Mouse (Mus musculus) midbrain, postnatal 0 days (tissue): ENCODE data around the gene Plek. TPM values are rescaled to one million over a fixed set of nuclear protein-coding genes. Genes with fewer than 3 reads are reported as not detected.
A peak's percentile ranks its signal among the peaks of the same experiment; 100 is the strongest.

Source experiments
- ATAC-seq: fragments of 200-750 bp; cut with Nextera tagmentation; 2 replicates; pipeline ENCODE4 v1.8.0; 2017; ENCODE audit warnings: moderate number of reproducible peaks, mild to moderate bottlenecking, moderate TSS enrichment, moderate library complexity; ENCODE audit not compliant: low FRiP score
- DNase-seq: peaks from one replicate; pipeline ENCODE4 v3.0.0-alpha.2; 2015; ENCODE audit warnings: low spot score
- H3K27ac ChIP-seq: fragments of 300-500 bp; sonication (generic); 2 replicates; pipeline ENCODE4 v1.5.1; 2014; ENCODE audit warnings: low read depth, mild to moderate bottlenecking, low read length, mixed read lengths
- H3K27me3 ChIP-seq: fragments of 300-500 bp; sonication (generic); 2 replicates; pipeline ENCODE4 v1.6.1; 2014; ENCODE audit warnings: low read length, control low read depth, mixed read lengths; ENCODE audit not compliant: insufficient read depth
- H3K36me3 ChIP-seq: fragments of 300-500 bp; sonication (generic); 2 replicates; pipeline ENCODE4 v1.6.1; 2014; ENCODE audit warnings: low read length, control low read depth, mixed read lengths; ENCODE audit not compliant: insufficient read depth
- H3K4me1 ChIP-seq: fragments of 300-500 bp; sonication (generic); 2 replicates; pipeline ENCODE4 v1.6.1; 2014; ENCODE audit warnings: mild to moderate bottlenecking, control low read depth, antibody characterized with exemption, low read length, mixed read lengths; ENCODE audit not compliant: insufficient read depth
- H3K4me2 ChIP-seq: fragments of 300-500 bp; sonication (generic); 2 replicates; pipeline ENCODE4 v1.6.1; 2014; ENCODE audit warnings: low read depth, mild to moderate bottlenecking, low read length, mixed read lengths; ENCODE audit not compliant: poor library complexity, severe bottlenecking
- H3K4me3 ChIP-seq: fragments of 300-500 bp; sonication (generic); 2 replicates; pipeline ENCODE4 v1.5.1; 2014; ENCODE audit warnings: low read depth, mild to moderate bottlenecking, low read length, moderate library complexity
- H3K9ac ChIP-seq: fragments of 300-500 bp; sonication (generic); replicated peaks from 2 replicates; pipeline ENCODE4 v1.6.1; 2014; ENCODE audit warnings: mild to moderate bottlenecking, low read length, moderate library complexity, mixed read lengths; ENCODE audit not compliant: poor library complexity, severe bottlenecking
- H3K9me3 ChIP-seq: fragments of 300-500 bp; sonication (generic); 2 replicates; pipeline ENCODE4 v1.6.1; 2016; ENCODE audit warnings: low read length, control low read depth
- CTCF ChIP-seq: IDR thresholded peaks from 2 replicates; pipeline ENCODE4 v1.5.1; 2016; ENCODE audit warnings: antibody characterized with exemption, mild to moderate bottlenecking
- WGBS: fragments of 180-500 bp; shearing (Covaris S2); extraction: QIAGEN DNeasy Blood & Tissue Kit; methylation state at CpG from one replicate; pipeline ENCODE4 v1.1.7; 2014; 5-methylcytosine and 5-hydroxymethylcytosine counted together
- polyA plus RNA-seq: library from polyadenylated mRNA; unstranded; fragments of >200 nt; fragmentation: Nextera tagmentation; extraction: Ambion mirVana; gene quantifications from 2 replicates; pipeline ENCODE4 v1.2.1, GENCODE M21; 2015
- total RNA-seq: library from RNA; depleted of rRNA; stranded (reverse); fragments of >200 nt; gene quantifications from 2 replicates; pipeline ENCODE4 v1.2.3, GENCODE M21; 2014

Plek gene
- total and polyA plus RNA-seq, 2 experiments from 2014 or later: 4.0 to 5.4 TPM

DNA sequence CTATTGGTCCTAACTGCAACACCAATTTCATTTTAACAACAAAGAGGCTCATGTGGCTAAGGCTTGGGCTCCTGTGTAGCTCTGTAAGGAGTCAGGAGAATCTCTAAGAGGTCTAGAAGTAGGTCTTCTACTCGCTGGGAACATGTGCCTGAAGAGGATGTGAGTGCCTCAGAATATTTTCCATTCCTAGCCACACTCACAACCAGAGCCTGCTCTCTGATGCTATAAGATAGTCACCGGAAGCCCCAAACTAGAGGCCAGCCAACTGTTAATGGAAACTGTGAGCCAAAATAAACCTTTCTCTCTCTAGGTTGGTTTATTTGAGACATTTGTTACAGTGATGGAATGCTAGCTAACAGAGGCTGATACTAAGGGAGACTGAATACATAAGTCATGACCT lies 74.6 kb downstream of the Plek start:
- 80% methylated on average over 2 of the region's 2 CpGs for WGBS
- DNase-seq (no peak), ATAC-seq (no peak)
- Histone ChIP-seq H3K9ac (no peak overlapping the region), H3K27me3 (no peaks in the 10 kb centered on the region), H3K4me3 (no peak overlapping the region), H3K9me3 (no peaks in the 10 kb centered on the region), H3K4me1 (no peaks in the 10 kb centered on the region), H3K4me2 (no peak overlapping the region), H3K36me3 (peaks cover 9% of the 10 kb centered on the region), H3K27ac (no peak overlapping the region)
- TF ChIP-seq CTCF: no peak

DNA sequence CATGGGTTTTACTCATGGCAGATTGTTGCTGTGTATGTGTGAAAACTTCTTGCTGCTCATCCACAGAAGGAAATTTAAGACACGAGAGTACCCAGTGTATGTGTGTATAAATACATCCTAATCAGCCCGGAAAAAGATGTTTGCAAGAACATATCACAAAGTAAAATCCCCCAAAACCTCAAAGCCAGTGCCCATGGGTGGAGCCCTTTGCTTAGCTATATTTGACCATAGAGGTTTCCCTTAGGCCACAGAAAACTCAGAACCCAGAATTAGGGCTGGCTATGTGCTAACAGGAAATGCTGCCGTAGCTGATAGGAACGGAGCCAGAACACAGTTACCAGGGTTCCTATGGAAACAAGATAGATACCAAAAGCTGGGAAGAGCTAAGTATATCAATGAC lies 75.2 kb downstream of the Plek start:
- DNase-seq (no peak), ATAC-seq (no peak)
- no peak for TF ChIP-seq CTCF
- Histone ChIP-seq H3K4me1 (no peaks in the 10 kb centered on the region), H3K36me3 (peaks cover 6% of the 10 kb centered on the region; the same call in 1 of the 2 replicates), H3K9ac (no peak overlapping the region), H3K4me3 (no peak overlapping the region), H3K4me2 (no peak overlapping the region), H3K27ac (no peak overlapping the region), H3K27me3 (no peaks in the 10 kb centered on the region), H3K9me3 (no peaks in the 10 kb centered on the region)
- WGBS: 90% methylated on average over 4 of the region's 4 CpGs

GRCm38 (mm10) chr11:16973086-16973485 lies 79.1 kb downstream of the Plek start:
- H3K27me3 ChIP-seq: no peaks in the 10 kb centered on the region
- H3K4me2 ChIP-seq: no peak overlapping the region
- no peak overlapping the region for H3K4me3 ChIP-seq
- no peak overlapping the region for H3K9ac ChIP-seq
- no peak for TF ChIP-seq CTCF
- H3K9me3 ChIP-seq: no peaks in the 10 kb centered on the region
- no peaks in the 10 kb centered on the region for H3K4me1 ChIP-seq
- no peak for DNase-seq
- H3K27ac ChIP-seq: no peak overlapping the region
- WGBS: 93% methylated on average over 1 of the region's 1 CpGs
- no peak for ATAC-seq
- H3K36me3 ChIP-seq: peaks cover 6% of the 10 kb centered on the region; the same call in 1 of the 2 replicates

DNA sequence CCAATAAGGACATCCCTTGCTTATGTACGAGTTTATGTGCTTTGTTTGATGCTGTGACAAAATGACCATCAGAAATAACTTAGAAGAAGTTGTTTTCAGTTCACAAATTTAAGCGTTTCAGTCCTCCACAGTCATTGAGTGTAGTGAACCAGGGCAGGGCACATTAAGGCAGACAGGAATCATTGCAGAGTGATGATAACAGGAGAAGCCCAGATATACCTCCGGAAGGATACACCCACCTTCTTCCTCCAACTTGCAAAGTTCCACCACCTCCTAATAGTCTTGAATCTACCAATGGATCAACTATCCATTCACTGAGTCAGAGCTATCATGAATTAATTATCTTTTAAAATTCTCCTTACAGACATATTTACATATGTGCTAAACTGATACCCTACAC lies 80.2 kb downstream of the Plek start:
- ATAC-seq (no peak), DNase-seq (no peak)
- H3K36me3 ChIP-seq: peaks cover 6% of the 10 kb centered on the region; the same call in 1 of the 2 replicates
- H3K27me3 ChIP-seq: no peaks in the 10 kb centered on the region
- H3K27ac ChIP-seq: no peak overlapping the region
- H3K4me1 ChIP-seq: no peaks in the 10 kb centered on the region
- no peak for TF ChIP-seq CTCF
- H3K9ac ChIP-seq: no peak overlapping the region
- no peak overlapping the region for H3K4me3 ChIP-seq
- no peak overlapping the region for H3K4me2 ChIP-seq
- no peaks in the 10 kb centered on the region for H3K9me3 ChIP-seq
- WGBS: 90% methylated on average over 3 of the region's 3 CpGs

GRCm38 (mm10) chr11:16969650-16970049 lies 82.5 kb downstream of the Plek start:
- Histone ChIP-seq H3K27ac (no peak overlapping the region), H3K36me3 (peaks cover 6% of the 10 kb centered on the region; the same call in 1 of the 2 replicates), H3K9ac (no peak overlapping the region), H3K9me3 (no peaks in the 10 kb centered on the region), H3K4me2 (no peak overlapping the region), H3K27me3 (no peaks in the 10 kb centered on the region), H3K4me1 (no peaks in the 10 kb centered on the region), H3K4me3 (no peak overlapping the region)
- ATAC-seq (no peak), DNase-seq (no peak)
- WGBS: 82% methylated on average over 2 of the region's 2 CpGs
- no peak for TF ChIP-seq CTCF

- Histone ChIP-seq H3K4me1 (no peaks in the 10 kb centered on the region), H3K36me3 (no peaks in the 10 kb centered on the region), H3K27me3 (no peaks in the 10 kb centered on the region), H3K4me3 (no peak overlapping the region), H3K9me3 (no peaks in the 10 kb centered on the region), H3K9ac (no peak overlapping the region), H3K27ac (no peak overlapping the region), H3K4me2 (no peak overlapping the region)
- peak; percentile 76 for TF ChIP-seq CTCF
- no peak; the same call in 1 of the 2 replicates for ATAC-seq
- peak; percentile 66 for DNase-seq
- WGBS: 35% methylated on average over 2 of the region's 2 CpGs
Observed at GRCm38 (mm10) chr11:16967806-16968205, 84.4 kb downstream of the Plek start.
